Mouse (Mus musculus) liver, embryonic 12.5 days (tissue): ENCODE results near the gene Crlf1. TPM values are rescaled to one million over a fixed set of nuclear protein-coding genes. Genes with fewer than 3 reads are reported as not detected.

Source experiments
- ATAC-seq: fragments of 200-750 bp; cut with Nextera tagmentation; 2 replicates; pipeline ENCODE4 v1.8.0; 2017; ENCODE audit warnings: moderate number of reproducible peaks, mild to moderate bottlenecking, moderate library complexity
- H3K27ac ChIP-seq: fragments of 300-500 bp; sonication (generic); 2 replicates; pipeline ENCODE4 v1.5.1; 2016; ENCODE audit warnings: mild to moderate bottlenecking
- H3K27me3 ChIP-seq: fragments of 300-500 bp; sonication (generic); replicated peaks from 2 replicates; pipeline ENCODE4 v1.6.1; 2016; ENCODE audit warnings: mild to moderate bottlenecking, moderate library complexity
- H3K36me3 ChIP-seq: fragments of 300-500 bp; sonication (generic); 2 replicates; pipeline ENCODE4 v1.6.1; 2016; ENCODE audit warnings: mild to moderate bottlenecking, moderate library complexity
- H3K4me1 ChIP-seq: fragments of 300-500 bp; sonication (generic); 2 replicates; pipeline ENCODE4 v1.6.1; 2016
- H3K4me2 ChIP-seq: fragments of 300-500 bp; sonication (generic); 2 replicates; pipeline ENCODE4 v1.6.1; 2016; ENCODE audit warnings: mild to moderate bottlenecking, moderate library complexity
- H3K4me3 ChIP-seq: fragments of 300-500 bp; sonication (generic); 2 replicates; pipeline ENCODE4 v1.5.1; 2016; ENCODE audit warnings: mild to moderate bottlenecking, moderate library complexity
- H3K9ac ChIP-seq: fragments of 300-500 bp; sonication (generic); 2 replicates; pipeline ENCODE4 v1.6.1; 2016; ENCODE audit warnings: mild to moderate bottlenecking, moderate library complexity
- H3K9me3 ChIP-seq: fragments of 300-500 bp; sonication (generic); replicated peaks from 2 replicates; pipeline ENCODE4 v1.6.1; 2016; ENCODE audit warnings: mild to moderate bottlenecking, moderate library complexity
- WGBS: fragments of 180-500 bp; shearing (Covaris S2); methylation state at CpG from one replicate; pipeline ENCODE4 v1.1.7; 2016; ENCODE audit not compliant: insufficient replicate concordance; 5-methylcytosine and 5-hydroxymethylcytosine counted together
- polyA plus RNA-seq: library from polyadenylated mRNA; unstranded; fragments of >200 nt; fragmentation: Nextera tagmentation; extraction: Ambion mirVana; gene quantifications from 2 replicates; pipeline ENCODE4 v1.2.1, GENCODE M21; 2016

Crlf1 gene
- polyA plus RNA-seq, result 3.9 and 4.0 TPM in 2 replicates

DNA sequence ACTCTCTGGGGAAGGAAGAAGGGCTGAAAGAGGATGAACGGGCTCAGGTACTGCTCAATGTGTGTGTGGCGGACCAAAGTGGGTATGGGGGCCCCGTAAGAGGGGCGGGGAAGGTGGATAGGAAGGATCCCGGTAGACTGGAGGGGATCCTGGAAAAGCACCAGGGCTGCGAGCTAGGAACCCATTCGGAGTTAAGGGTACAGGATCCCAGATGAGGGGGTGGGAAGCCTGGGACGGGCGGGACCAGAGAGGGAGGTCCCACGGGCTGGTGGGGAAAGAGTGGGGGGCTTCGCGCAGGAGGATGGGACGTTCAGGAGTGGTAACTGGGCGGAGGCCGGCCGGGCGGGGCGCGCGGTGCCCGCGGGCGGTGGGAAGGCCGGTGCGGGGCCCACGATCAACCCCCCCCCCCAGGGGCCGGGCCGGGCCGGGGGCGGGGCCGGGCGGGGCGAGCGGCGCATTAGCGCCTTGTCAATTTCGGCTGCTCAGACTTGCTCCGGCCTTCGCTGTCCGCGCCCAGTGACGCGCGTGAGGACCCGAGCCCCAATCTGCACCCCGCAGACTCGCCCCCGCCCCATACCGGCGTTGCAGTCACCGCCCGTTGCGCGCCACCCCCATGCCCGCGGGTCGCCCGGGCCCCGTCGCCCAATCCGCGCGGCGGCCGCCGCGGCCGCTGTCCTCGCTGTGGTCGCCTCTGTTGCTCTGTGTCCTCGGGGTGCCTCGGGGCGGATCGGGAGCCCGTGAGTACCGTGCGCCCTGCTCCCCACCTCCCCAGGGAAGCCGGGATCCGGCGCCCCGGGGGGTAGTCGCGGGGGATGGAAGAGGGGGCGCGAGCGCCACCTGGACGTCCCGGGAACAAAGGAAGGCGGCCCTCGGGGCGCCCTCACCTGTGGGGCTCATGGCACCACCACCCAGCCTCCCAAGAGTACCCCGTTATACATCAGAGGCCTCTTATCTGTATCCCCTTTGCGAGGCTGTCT lies at the start of gene Crlf1:
Gene Crlf1, plus strand, starts transcription at position 495 of the 977 bp plus-strand sequence.
- no peak within 1 kb of the TSS for H3K27ac ChIP-seq
- H3K4me2 ChIP-seq, result peak within 1 kb of the TSS; percentile 69
- no peaks in the 10 kb centered on the region for H3K9me3 ChIP-seq
- peaks cover 100% of the 10 kb centered on the region for H3K27me3 ChIP-seq
- H3K4me3 ChIP-seq, result peak within 1 kb of the TSS; percentile 45
- peaks cover 49% of the 10 kb centered on the region for H3K4me1 ChIP-seq
- WGBS, result 1% methylated on average over 72 of the region's 93 CpGs
- no peak within 1 kb of the TSS; the same call in 1 of the 2 replicates for H3K9ac ChIP-seq
- H3K36me3 ChIP-seq, result no peaks in the 10 kb centered on the region
- no peak; the same call in 1 of the 2 replicates for ATAC-seq

DNA sequence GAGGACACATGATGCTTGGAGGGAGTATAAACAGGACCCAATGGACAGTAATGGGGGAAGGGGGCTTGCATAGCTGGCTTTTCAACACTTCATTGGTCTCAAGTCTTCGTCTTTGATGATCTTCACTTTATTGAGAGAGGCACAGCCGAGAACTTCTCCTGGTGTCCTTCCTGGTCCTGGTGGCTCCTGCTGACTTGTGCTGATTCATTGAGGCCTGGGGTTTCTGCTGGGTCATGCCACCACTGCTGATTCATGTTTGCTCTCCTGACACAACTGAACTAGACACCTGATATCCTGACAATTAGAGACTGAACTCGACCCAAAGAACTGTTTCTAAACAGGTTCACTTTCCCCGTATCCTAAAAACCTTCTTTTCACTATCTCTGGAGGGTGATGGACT lies 49.6 kb upstream of the Crlf1 start:
- Histone ChIP-seq H3K4me2 (peak overlapping the region; percentile 14), H3K9ac (peak overlapping the region; percentile 48; the same call in 1 of the 2 replicates), H3K27ac (peak overlapping the region; percentile 84), H3K27me3 (peaks cover 34% of the 10 kb centered on the region), H3K9me3 (no peaks in the 10 kb centered on the region), H3K4me3 (no peak overlapping the region), H3K36me3 (no peaks in the 10 kb centered on the region), H3K4me1 (peaks cover 55% of the 10 kb centered on the region)
- 55% methylated on average over 4 of the region's 4 CpGs for WGBS
- peak; percentile 44; the same call in 1 of the 2 replicates for ATAC-seq

DNA sequence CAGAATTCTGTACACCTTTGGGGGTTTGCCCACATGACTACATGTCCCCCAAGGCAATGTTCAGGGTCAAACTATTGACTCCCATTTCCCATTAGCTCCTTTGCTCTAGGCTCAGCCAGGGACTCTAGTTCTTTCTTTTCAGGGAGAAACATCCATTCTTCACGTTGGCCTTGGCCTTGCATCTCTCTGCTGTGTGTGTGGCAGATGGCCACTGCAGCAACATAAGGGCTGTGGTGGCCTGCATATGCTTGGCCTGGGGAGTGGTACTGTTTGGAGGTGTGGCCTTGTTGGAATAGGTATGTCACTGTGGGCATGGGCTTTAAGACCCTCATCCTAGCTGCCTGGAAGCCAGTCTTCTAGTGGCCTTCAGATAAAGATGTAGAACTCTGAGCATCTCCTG lies 47.0 kb upstream of the Crlf1 start:
- no peak overlapping the region for H3K4me2 ChIP-seq
- no peak overlapping the region for H3K27ac ChIP-seq
- H3K4me3 ChIP-seq, result no peak overlapping the region
- H3K9me3 ChIP-seq, result no peaks in the 10 kb centered on the region
- peaks cover 40% of the 10 kb centered on the region for H3K4me1 ChIP-seq
- no peak overlapping the region for H3K9ac ChIP-seq
- ATAC-seq, result no peak
- H3K27me3 ChIP-seq, result peaks cover 52% of the 10 kb centered on the region
- H3K36me3 ChIP-seq, result peaks cover 12% of the 10 kb centered on the region
- 61% methylated on average over 1 of the region's 1 CpGs for WGBS

DNA sequence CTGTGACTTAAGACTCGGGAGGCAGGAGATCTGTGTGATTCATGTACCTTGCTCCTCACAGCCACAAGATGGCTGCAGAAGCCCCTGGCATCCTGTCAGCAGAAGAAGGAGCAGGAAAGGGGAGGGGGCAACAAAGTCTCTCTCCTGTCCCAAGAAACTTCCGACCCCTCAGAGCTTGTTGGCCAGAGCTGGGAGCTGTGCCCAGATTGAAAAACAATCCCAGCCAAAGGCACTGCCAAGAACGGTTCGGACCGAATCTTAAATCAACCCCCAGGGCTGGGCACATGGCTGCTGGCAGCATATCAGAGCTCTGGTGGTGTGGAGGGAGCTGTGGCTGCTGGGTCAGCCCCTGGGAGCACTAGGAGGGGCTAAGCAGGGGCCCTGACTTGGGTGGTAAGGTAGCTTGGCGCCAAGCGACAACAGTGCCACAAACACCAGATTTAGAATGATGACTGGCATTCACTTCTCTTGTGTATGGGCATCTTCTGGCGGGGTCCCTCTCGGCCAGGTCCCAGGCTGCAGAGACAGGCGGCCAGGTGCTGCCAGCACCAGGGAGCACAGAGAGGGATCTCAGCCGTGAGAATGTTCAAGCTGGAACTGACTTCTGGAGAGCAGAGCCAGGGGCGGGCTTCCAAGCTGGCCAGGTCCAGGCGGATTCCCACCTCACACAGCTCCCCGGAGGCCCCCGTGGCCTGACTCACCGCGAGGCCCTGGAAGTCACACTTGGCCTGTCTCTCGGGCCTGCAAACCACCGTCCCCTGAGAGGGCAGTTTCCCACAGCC lies 45.1 kb upstream of the Crlf1 start:
- H3K36me3 ChIP-seq, result peaks cover 28% of the 10 kb centered on the region
- no peak for ATAC-seq
- no peak overlapping the region for H3K27ac ChIP-seq
- no peak overlapping the region for H3K4me2 ChIP-seq
- no peaks in the 10 kb centered on the region for H3K9me3 ChIP-seq
- no peak overlapping the region for H3K9ac ChIP-seq
- 62% methylated on average over 19 of the region's 19 CpGs for WGBS
- no peak overlapping the region for H3K4me3 ChIP-seq
- H3K27me3 ChIP-seq, result peaks cover 70% of the 10 kb centered on the region
- H3K4me1 ChIP-seq, result peaks cover 37% of the 10 kb centered on the region

DNA sequence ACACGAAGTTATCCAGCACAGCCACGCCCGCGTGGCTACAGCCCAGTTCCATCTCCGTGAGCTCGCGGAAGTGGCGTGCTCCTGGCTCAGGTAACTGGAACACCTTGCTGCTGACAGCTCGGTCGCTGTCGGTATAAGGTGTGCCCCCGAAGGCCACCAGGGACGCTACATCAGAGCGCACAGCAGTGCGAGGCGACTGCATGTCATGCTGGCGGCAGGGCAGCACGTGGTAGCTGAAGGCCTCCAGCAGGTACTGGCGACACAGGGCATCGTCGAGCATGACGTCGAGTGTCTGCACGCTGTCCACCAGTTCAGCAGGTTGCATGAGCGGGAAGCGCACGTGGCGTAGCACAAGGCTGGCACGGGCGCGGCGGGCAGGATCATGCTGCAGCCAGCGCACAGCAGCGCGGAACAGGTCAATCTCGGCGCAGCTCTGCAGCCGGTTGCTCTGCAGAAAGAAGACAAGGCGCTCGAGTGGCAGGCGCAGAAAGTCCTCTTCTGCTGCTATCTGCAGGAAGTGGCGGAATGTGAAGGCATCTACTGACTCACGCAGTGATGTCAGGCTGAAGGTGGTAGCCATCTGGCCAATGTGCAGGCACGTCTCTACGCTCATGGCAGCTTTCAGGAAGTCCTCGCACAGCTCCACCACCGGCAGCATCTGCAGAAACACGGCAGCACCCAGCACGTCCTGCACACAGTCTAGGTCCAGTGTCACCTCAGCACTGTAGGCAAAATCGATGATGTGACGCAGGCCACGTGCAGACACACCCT lies 40.6 kb upstream of the Crlf1 start:
- Histone ChIP-seq H3K9ac (no peak overlapping the region), H3K4me3 (no peak overlapping the region), H3K27ac (no peak overlapping the region), H3K4me1 (peaks cover 30% of the 10 kb centered on the region), H3K9me3 (no peaks in the 10 kb centered on the region), H3K36me3 (peaks cover 28% of the 10 kb centered on the region), H3K27me3 (peaks cover 58% of the 10 kb centered on the region), H3K4me2 (no peak overlapping the region)
- ATAC-seq, result no peak
- whole genome bisulfite sequencing, result 33% methylated on average over 52 of the region's 52 CpGs

DNA sequence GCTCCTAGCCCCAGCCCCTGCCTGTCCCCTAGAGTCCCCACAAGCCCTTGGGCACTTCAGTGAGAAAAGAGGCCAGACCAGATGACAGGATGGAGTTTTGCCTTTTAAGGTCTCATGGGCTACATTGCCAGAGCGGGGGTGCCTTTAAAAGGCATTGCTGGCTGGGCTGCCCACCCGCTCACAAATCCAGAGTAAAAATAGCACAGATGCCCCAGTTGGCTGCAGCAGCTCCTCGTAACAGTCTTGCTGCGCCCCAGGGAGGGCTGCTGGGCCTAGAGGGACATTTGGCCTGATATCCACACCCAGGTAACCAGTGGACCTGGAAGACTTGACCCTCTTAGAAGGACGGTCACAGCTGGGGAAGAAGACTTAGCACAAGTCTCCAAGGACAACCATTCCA lies 39.1 kb upstream of the Crlf1 start:
- WGBS, result 85% methylated on average over 5 of the region's 5 CpGs
- H3K9ac ChIP-seq, result no peak overlapping the region
- peaks cover 27% of the 10 kb centered on the region for H3K4me1 ChIP-seq
- no peak overlapping the region for H3K4me2 ChIP-seq
- no peak overlapping the region for H3K4me3 ChIP-seq
- H3K9me3 ChIP-seq, result no peaks in the 10 kb centered on the region
- no peak overlapping the region for H3K27ac ChIP-seq
- no peak for ATAC-seq
- H3K27me3 ChIP-seq, result peaks cover 44% of the 10 kb centered on the region
- peaks cover 28% of the 10 kb centered on the region for H3K36me3 ChIP-seq

DNA sequence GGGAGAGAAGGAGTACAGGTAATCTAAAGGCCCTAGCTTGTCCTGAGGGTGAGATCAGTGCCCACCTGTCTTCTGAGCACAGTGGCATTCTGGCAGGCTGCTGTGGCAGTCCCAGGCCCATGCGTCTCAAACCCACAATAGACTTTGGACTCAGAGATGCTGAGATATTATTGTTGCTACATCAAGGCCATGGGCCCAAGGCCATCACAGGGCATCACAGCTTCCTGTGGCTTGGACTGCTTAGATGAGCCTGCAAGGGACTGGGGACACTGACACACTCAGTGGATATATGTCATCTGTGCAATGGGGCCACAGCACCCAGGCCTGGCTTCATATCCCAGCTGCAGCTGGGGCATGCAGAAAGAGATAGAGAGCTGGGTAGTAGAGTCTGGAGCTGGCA lies 36.0 kb upstream of the Crlf1 start:
- WGBS, result 93% methylated on average over 1 of the region's 1 CpGs
- ATAC-seq, result no peak
- H3K27ac ChIP-seq, result no peak overlapping the region
- H3K36me3 ChIP-seq, result peaks cover 14% of the 10 kb centered on the region
- H3K4me2 ChIP-seq, result no peak overlapping the region
- no peak overlapping the region for H3K9ac ChIP-seq
- H3K9me3 ChIP-seq, result no peaks in the 10 kb centered on the region
- H3K4me3 ChIP-seq, result no peak overlapping the region
- H3K4me1 ChIP-seq, result peaks cover 29% of the 10 kb centered on the region
- H3K27me3 ChIP-seq, result peaks cover 21% of the 10 kb centered on the region

DNA sequence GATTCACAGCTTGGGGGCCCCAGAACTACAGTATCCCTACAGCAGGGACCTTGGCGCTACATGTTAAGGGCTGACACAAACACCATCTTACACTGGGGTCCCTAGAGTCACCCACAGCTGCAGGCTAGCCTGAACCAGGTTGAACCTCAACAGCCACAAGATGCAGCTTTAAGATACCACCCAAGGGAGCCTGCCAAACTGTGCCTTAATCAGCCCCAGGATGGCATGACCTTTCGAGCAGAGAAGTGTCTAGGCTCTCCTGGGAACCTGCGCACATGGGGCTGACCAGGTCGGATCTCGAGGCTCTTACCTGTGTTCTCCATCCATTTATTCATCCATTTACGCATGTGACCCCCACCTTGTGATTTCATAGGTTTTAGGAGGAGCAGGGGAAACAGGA lies 35.1 kb upstream of the Crlf1 start:
- Histone ChIP-seq H3K4me3 (no peak overlapping the region), H3K9me3 (no peaks in the 10 kb centered on the region), H3K9ac (no peak overlapping the region), H3K4me1 (peaks cover 21% of the 10 kb centered on the region), H3K4me2 (no peak overlapping the region), H3K27ac (no peak overlapping the region), H3K36me3 (peaks cover 8% of the 10 kb centered on the region), H3K27me3 (peaks cover 12% of the 10 kb centered on the region)
- WGBS, result 71% methylated on average over 6 of the region's 6 CpGs
- no peak for ATAC-seq

DNA sequence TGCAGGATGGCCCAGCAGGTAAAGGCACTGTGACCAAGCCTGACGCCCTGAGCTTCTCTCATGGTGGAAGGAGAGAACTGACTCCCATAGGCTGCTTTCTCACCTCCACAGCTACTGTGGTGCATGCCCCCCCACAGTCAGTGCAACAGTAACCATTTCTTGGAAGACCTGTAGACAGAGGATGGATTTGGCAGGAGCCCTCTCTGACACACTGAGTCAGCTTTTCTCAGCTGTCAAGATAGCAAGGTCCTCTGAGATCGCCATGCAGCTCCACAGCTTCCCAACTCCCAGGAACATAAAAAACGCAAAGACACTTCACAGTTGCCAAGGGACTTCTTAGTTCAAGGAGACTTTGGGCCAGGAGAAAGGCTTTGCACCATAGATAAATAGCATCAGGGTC lies 34.5 kb upstream of the Crlf1 start:
- peaks cover 8% of the 10 kb centered on the region for H3K36me3 ChIP-seq
- 56% methylated on average over 3 of the region's 3 CpGs for WGBS
- no peak overlapping the region for H3K9ac ChIP-seq
- H3K9me3 ChIP-seq, result no peaks in the 10 kb centered on the region
- H3K27ac ChIP-seq, result no peak overlapping the region
- H3K4me2 ChIP-seq, result no peak overlapping the region
- H3K4me1 ChIP-seq, result peaks cover 21% of the 10 kb centered on the region
- peaks cover 6% of the 10 kb centered on the region for H3K27me3 ChIP-seq
- no peak overlapping the region for H3K4me3 ChIP-seq
- no peak for ATAC-seq

DNA sequence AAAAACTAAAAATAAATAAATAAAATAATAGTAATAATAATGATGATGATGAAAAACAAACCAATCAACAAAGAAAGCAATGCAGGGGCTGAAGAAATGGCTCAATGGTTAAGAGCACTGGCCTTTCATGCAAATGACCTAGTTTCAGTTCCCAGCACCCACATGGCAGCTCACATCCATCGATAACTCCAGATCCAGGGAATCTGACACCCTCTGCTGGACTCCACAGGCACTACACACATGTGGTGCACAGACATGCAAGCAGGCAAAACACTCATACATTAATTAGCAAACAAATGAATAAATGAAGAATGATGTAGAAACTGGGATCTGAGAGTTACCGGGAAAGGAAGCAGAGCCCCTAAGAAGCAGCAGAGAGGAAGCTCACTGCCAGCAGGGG lies 33.3 kb upstream of the Crlf1 start:
- H3K4me1 ChIP-seq, result peaks cover 21% of the 10 kb centered on the region
- H3K4me2 ChIP-seq, result no peak overlapping the region
- peaks cover 13% of the 10 kb centered on the region for H3K36me3 ChIP-seq
- no peak for ATAC-seq
- no peaks in the 10 kb centered on the region; the same call in 1 of the 2 replicates for H3K27me3 ChIP-seq
- no peaks in the 10 kb centered on the region for H3K9me3 ChIP-seq
- H3K9ac ChIP-seq, result no peak overlapping the region
- 95% methylated on average over 2 of the region's 2 CpGs for WGBS
- no peak overlapping the region for H3K4me3 ChIP-seq
- H3K27ac ChIP-seq, result no peak overlapping the region

DNA sequence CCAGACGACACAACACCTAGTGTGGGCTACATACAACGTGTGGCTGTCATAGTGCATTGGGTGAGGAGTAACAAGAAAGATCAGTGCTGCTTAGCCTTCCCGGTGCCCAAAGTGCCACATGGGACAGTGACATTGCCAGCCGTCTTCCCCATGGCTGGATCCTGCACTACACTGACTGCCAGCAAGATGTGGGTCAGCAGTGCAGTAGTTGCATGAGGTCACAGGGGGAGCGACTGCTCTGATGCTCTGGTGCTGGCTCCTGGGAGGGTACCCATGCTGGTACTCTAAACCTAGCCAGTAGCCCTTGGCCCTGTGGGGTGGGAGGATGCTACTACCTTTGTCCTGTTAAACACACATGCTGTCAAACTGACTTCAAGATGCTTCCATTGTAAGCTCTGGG lies 32.8 kb upstream of the Crlf1 start:
- Histone ChIP-seq H3K9ac (no peak overlapping the region), H3K27ac (no peak overlapping the region), H3K27me3 (no peaks in the 10 kb centered on the region), H3K9me3 (no peaks in the 10 kb centered on the region), H3K36me3 (peaks cover 13% of the 10 kb centered on the region), H3K4me2 (no peak overlapping the region), H3K4me3 (no peak overlapping the region), H3K4me1 (peaks cover 21% of the 10 kb centered on the region)
- 75% methylated on average over 5 of the region's 5 CpGs for WGBS
- no peak for ATAC-seq
